Mouse (Mus musculus): ENCODE measurements around the gene B3galnt1. TPM values are rescaled to one million over a fixed set of nuclear protein-coding genes. Genes with fewer than 3 reads are reported as not detected.
A peak's percentile ranks its signal among the peaks of the same experiment; 100 is the strongest.

The B3galnt1 gene
- polyA plus RNA-seq (2016; fragmentation: Nextera tagmentation; extraction: Ambion mirVana) = 27.3 TPM in 2 replicates

DNA sequence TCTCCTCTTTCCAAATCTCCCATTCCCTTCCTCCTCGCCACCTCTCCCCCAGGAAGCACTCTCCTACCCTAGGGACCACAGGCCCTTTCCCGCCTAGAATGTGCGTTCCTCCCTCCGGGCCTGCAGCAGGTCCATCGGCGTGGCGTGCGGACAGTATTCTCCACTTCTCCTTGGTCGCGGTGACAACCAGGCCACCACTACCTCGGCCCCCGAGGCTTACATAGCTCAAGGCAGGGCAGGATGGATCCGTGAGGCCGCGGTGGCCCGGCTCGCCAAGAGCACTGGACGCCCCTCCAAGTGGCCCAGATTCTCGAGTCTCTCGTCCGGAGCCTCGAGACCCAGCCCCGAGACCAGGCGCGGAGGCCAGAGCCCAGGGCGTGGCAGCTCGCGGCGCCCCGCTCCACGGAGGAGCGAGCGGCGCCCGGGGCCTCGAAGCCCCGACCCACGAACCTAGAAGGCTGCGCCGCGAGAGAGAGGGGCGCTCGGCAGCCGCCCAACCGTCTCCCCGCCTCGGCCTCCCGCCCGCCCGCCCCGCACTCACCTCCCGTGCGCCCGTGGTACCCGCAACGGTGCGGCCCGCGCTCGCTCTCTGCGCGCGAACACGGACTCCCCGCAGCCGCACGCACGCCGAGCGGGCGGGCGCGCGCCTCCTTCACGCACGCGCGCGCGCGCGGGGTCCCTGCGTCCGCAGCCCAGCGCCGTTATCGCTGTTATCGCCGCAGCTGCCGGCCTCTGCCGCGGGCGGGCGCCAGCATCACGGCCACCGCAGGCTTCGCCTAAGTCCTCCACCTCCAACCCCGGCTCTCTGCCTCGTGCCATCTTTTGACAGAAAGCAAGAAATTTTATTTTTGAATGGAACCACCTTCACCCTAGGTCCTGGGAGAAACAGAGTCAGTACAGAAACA is at the start of gene B3galnt1:
TSS of gene B3galnt1 (minus strand) at position 700 of the 905 bp plus-strand sequence.
- H3K4me3 ChIP-seq = peak within 1 kb of the TSS; percentile 68
- no peaks in the 10 kb centered on the region for H3K36me3 ChIP-seq
- peak; percentile 67 for ATAC-seq (ENCODE audit: insufficient number of reproducible peaks, low FRiP score)
- no peaks in the 10 kb centered on the region for H3K9me3 ChIP-seq (replicated peaks)
- H3K4me2 ChIP-seq = peak within 1 kb of the TSS; percentile 75
- peaks cover 5% of the 10 kb centered on the region for H3K4me1 ChIP-seq (replicated peaks)
- peak within 1 kb of the TSS; percentile 75 for H3K9ac ChIP-seq
- H3K27me3 ChIP-seq (replicated peaks) = no peaks in the 10 kb centered on the region; the same call in 1 of the 2 replicates
- H3K27ac ChIP-seq (ENCODE audit: poor library complexity, severe bottlenecking) = 0 out of 2 replicates have a peak within 1 kb of the TSS, but pooled peaks have one; percentile 2
- under 1% methylated on average over 76 of the region's 99 CpGs for WGBS

GRCm38 (mm10) chr3:69634521-69634920 is 35.8 kb upstream of the B3galnt1 start:
- H3K36me3 ChIP-seq = no peaks in the 10 kb centered on the region
- H3K4me2 ChIP-seq = no peak overlapping the region
- H3K27me3 ChIP-seq (replicated peaks) = no peaks in the 10 kb centered on the region
- H3K4me3 ChIP-seq = no peak overlapping the region
- no peak overlapping the region for H3K27ac ChIP-seq (ENCODE audit: poor library complexity, severe bottlenecking)
- no peaks in the 10 kb centered on the region for H3K4me1 ChIP-seq (replicated peaks)
- peaks cover 4% of the 10 kb centered on the region; the same call in 1 of the 2 replicates for H3K9me3 ChIP-seq (replicated peaks)
- WGBS = 85% methylated on average over 3 of the region's 3 CpGs
- no peak overlapping the region for H3K9ac ChIP-seq
- ATAC-seq (ENCODE audit: insufficient number of reproducible peaks, low FRiP score) = no peak

- Histone ChIP-seq H3K4me1 (replicated peaks) (no peaks in the 10 kb centered on the region), H3K9ac (no peak overlapping the region), H3K4me2 (no peak overlapping the region), H3K36me3 (no peaks in the 10 kb centered on the region), H3K27me3 (replicated peaks) (no peaks in the 10 kb centered on the region), H3K9me3 (replicated peaks) (peaks cover 4% of the 10 kb centered on the region; the same call in 1 of the 2 replicates), H3K4me3 (no peak overlapping the region), H3K27ac (ENCODE audit: poor library complexity, severe bottlenecking) (no peak overlapping the region)
- 68% methylated on average over 12 of the region's 12 CpGs for WGBS
- ATAC-seq (ENCODE audit: insufficient number of reproducible peaks, low FRiP score) = no peak
Measured at GRCm38 (mm10) chr3:69633706-69634420, 35.1 kb upstream of the B3galnt1 start.

DNA sequence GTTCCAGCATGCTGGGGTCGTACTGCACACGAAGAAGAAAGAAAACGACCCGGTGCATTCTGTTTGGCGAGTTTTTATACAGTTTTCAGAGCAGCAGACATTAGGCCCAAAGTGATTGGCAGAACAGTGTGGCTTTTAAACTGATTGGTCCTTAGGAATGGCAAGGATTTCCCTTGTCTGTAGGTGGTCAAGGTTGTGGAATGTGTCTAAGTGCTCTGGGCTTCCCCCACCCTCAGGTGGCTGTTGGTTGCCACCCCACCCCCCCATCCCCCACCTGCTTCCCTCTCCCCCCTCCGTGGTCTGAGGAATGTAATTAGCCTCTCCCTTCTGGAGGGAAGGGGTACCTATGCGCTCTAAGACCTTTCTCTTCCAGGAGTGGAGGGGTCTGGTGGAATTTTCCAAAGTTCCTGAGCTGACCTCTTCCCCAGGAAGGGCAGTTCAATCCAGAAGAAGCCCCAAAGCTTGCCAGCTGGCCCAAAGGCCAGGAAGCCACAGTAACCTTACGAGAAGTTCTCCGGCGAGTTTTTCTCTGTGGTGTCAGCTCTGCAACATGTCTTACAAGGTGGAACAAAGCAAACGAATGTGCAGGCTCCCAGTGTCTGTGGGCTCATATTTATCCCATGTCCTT is 28.3 kb upstream of the B3galnt1 start:
- Histone ChIP-seq H3K9ac (no peak overlapping the region), H3K27me3 (replicated peaks) (no peaks in the 10 kb centered on the region), H3K4me3 (no peak overlapping the region), H3K36me3 (no peaks in the 10 kb centered on the region), H3K9me3 (replicated peaks) (no peaks in the 10 kb centered on the region), H3K4me2 (no peak overlapping the region), H3K4me1 (replicated peaks) (no peaks in the 10 kb centered on the region), H3K27ac (ENCODE audit: poor library complexity, severe bottlenecking) (no peak overlapping the region)
- 76% methylated on average over 11 of the region's 11 CpGs for WGBS
- ATAC-seq (ENCODE audit: insufficient number of reproducible peaks, low FRiP score) = no peak

GRCm38 (mm10) chr3:69626213-69626962 is 27.6 kb upstream of the B3galnt1 start:
- no peak for ATAC-seq (ENCODE audit: insufficient number of reproducible peaks, low FRiP score)
- no peak overlapping the region for H3K9ac ChIP-seq
- WGBS = 83% methylated on average over 11 of the region's 11 CpGs
- no peaks in the 10 kb centered on the region for H3K27me3 ChIP-seq (replicated peaks)
- no peaks in the 10 kb centered on the region for H3K4me1 ChIP-seq (replicated peaks)
- no peaks in the 10 kb centered on the region for H3K9me3 ChIP-seq (replicated peaks)
- no peak overlapping the region for H3K27ac ChIP-seq (ENCODE audit: poor library complexity, severe bottlenecking)
- H3K4me2 ChIP-seq = no peak overlapping the region
- H3K36me3 ChIP-seq = no peaks in the 10 kb centered on the region
- no peak overlapping the region for H3K4me3 ChIP-seq

GRCm38 (mm10) chr3:69624182-69624581 is 25.4 kb upstream of the B3galnt1 start:
- H3K27me3 ChIP-seq (replicated peaks) = no peaks in the 10 kb centered on the region
- no peak for ATAC-seq (ENCODE audit: insufficient number of reproducible peaks, low FRiP score)
- 76% methylated on average over 2 of the region's 2 CpGs for WGBS
- no peak overlapping the region for H3K4me2 ChIP-seq
- H3K4me1 ChIP-seq (replicated peaks) = no peaks in the 10 kb centered on the region
- H3K4me3 ChIP-seq = no peak overlapping the region
- no peaks in the 10 kb centered on the region for H3K36me3 ChIP-seq
- no peak overlapping the region for H3K27ac ChIP-seq (ENCODE audit: poor library complexity, severe bottlenecking)
- H3K9ac ChIP-seq = no peak overlapping the region
- no peaks in the 10 kb centered on the region for H3K9me3 ChIP-seq (replicated peaks)

GRCm38 (mm10) chr3:69607909-69608308 is 9.1 kb upstream of the B3galnt1 start:
- Histone ChIP-seq H3K9ac (no peak overlapping the region), H3K4me3 (no peak overlapping the region), H3K36me3 (no peaks in the 10 kb centered on the region), H3K4me1 (replicated peaks) (no peaks in the 10 kb centered on the region), H3K27me3 (replicated peaks) (no peaks in the 10 kb centered on the region), H3K4me2 (no peak overlapping the region), H3K9me3 (replicated peaks) (peaks cover 5% of the 10 kb centered on the region; the same call in 1 of the 2 replicates), H3K27ac (ENCODE audit: poor library complexity, severe bottlenecking) (no peak overlapping the region)
- 81% methylated on average over 5 of the region's 5 CpGs for WGBS
- ATAC-seq (ENCODE audit: insufficient number of reproducible peaks, low FRiP score) = no peak

DNA sequence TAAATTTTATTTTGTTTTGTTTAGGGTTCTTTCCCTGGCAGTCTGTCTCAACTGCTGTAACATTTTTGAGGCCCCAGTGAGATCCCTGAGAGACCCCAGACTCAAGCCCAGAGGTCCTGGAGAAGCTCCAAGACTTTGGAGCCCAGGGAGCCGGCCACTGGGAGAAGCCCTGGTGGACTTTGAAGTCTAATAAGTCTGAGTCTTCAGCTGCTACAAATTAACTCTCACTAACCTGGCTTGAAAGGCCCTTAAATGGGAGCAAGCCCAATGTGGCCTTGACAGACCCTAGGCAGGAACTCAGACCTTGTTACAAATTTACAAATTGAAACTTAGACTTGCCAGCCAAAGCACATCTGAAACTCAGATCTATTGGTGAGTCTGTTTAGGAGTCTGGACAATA is 8.7 kb upstream of the B3galnt1 start:
- 47% methylated on average over 1 of the region's 1 CpGs for WGBS
- no peak for ATAC-seq (ENCODE audit: insufficient number of reproducible peaks, low FRiP score)
- no peak overlapping the region for H3K4me2 ChIP-seq
- H3K4me3 ChIP-seq = no peak overlapping the region
- H3K9ac ChIP-seq = no peak overlapping the region
- no peak overlapping the region for H3K27ac ChIP-seq (ENCODE audit: poor library complexity, severe bottlenecking)
- peaks cover 3% of the 10 kb centered on the region; the same call in 1 of the 2 replicates for H3K9me3 ChIP-seq (replicated peaks)
- H3K4me1 ChIP-seq (replicated peaks) = no peaks in the 10 kb centered on the region
- no peaks in the 10 kb centered on the region for H3K27me3 ChIP-seq (replicated peaks)
- no peaks in the 10 kb centered on the region for H3K36me3 ChIP-seq

DNA sequence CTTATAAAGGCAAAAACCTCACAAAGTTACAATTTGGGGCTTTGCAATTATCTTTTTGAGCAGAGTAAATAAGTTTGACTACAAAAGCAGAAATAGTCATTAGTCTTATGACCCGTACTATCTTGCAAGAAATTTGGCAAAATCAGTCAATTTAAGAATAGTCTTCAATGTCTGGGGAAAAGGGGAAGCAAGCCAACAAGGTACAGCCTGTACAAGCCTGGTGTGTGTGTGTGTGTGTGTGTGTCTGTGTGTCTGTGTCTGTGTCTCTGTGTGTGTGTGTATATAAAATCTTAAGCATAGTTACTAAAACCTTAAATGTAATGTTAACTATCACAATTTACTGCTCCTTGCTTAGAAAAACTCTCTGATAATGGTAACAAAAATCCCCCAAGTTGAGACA is 8.2 kb upstream of the B3galnt1 start:
- no peak overlapping the region for H3K4me2 ChIP-seq
- H3K36me3 ChIP-seq = no peaks in the 10 kb centered on the region
- no peaks in the 10 kb centered on the region for H3K4me1 ChIP-seq (replicated peaks)
- no peaks in the 10 kb centered on the region; the same call in 1 of the 2 replicates for H3K27me3 ChIP-seq (replicated peaks)
- no peak for ATAC-seq (ENCODE audit: insufficient number of reproducible peaks, low FRiP score)
- H3K27ac ChIP-seq (ENCODE audit: poor library complexity, severe bottlenecking) = no peak overlapping the region
- H3K9ac ChIP-seq = no peak overlapping the region
- H3K9me3 ChIP-seq (replicated peaks) = no peaks in the 10 kb centered on the region
- H3K4me3 ChIP-seq = no peak overlapping the region
- WGBS = 75% methylated on average over 1 of the region's 1 CpGs

DNA sequence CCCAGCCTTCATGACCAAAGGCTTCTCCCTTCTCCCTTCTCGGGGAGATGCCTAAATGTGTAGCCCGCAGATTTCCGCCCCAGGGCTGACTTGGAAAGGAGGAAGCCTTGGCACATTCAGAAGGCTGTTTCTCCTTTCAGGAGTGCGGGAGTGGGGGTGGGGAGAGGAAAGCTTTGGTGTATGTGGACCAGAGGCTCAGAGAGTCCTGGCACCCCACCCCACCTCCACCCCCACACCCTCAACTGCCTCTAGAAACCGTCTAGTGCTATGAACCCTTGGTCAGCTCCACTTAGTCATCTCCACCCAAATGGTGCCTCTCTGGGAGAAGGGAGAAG is 373 bp upstream of the B3galnt1 start:
- Histone ChIP-seq H3K36me3 (no peaks in the 10 kb centered on the region), H3K9ac (peak overlapping the region; percentile 75), H3K4me2 (peak overlapping the region; percentile 75), H3K27ac (ENCODE audit: poor library complexity, severe bottlenecking) (no peak overlapping the region), H3K4me3 (peak overlapping the region; percentile 68), H3K4me1 (replicated peaks) (peaks cover 5% of the 10 kb centered on the region), H3K9me3 (replicated peaks) (no peaks in the 10 kb centered on the region), H3K27me3 (replicated peaks) (no peaks in the 10 kb centered on the region; the same call in 1 of the 2 replicates)
- 15% methylated on average over 5 of the region's 5 CpGs for WGBS
- ATAC-seq (ENCODE audit: insufficient number of reproducible peaks, low FRiP score) = no peak
